Mouse (Mus musculus): Measurements from ENCODE around the gene Oas1h.

- TF ChIP-seq POLR2A (IDR thresholded peaks at IDR 0.05; ENCODE audit: insufficient read depth, low read depth, low read length) (no peak), CTCF (IDR thresholded peaks at IDR 0.05) (peak; percentile 71), EP300 (IDR thresholded peaks at IDR 0.05; ENCODE audit: insufficient read depth, low read depth, low read length) (no peak)
Measured at GRCm38 (mm10) chr5:120849601-120850136, 11.6 kb upstream of the Oas1h start.
